Mouse (Mus musculus) cerebellum, adult 2 months (tissue): ENCODE measurements around the gene Cngb1.

Source experiments
- CTCF ChIP-seq: fragments of 200-500 bp; IDR thresholded peaks from 2 replicates; pipeline ENCODE4 v1.5.1; 2011; ENCODE audit warnings: low read depth, mild to moderate bottlenecking, control low read depth, low read length, moderate library complexity, borderline replicate concordance; ENCODE audit not compliant: insufficient read depth
- POLR2A ChIP-seq: fragments of 200-500 bp; IDR thresholded peaks from 2 replicates; pipeline ENCODE4 v1.6.1; 2011; ENCODE audit warnings: low read length, control low read depth, borderline replicate concordance; ENCODE audit not compliant: insufficient read depth

GRCm38 (mm10) chr8:95315350-95315749 lies 9.0 kb upstream of the Cngb1 start:
- TF ChIP-seq CTCF = no peak
- TF ChIP-seq POLR2A = no peak
